Mouse (Mus musculus): ENCODE data around the gene Slc52a3. TPM values are rescaled to one million over a fixed set of nuclear protein-coding genes. Genes with fewer than 3 reads are reported as not detected.

Slc52a3 gene
- total RNA-seq, 2 experiments from 2014 or later: 2.6 TPM

DNA sequence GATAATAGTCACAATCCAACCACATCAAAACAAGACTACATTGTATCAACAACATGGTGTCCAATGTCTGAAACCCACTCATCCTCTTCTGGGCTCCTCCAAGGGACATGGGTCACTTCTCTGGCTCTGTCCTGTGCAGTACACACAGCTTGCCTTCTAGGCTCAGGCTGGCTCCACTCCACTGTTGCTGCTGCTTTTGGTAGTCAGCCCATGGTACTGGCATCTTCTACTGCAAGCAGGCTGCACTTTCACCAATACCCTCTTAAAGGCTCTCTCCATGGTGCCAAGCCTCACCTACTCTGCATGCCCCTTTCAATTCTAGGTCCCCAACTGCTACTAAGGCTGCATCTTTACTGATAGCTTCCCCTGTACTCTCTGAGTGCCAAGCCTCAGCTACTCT is 43.8 kb downstream of the Slc52a3 start:
- DNase-seq (ENCODE audit: extremely low spot score in 1 of 2, low spot score in 1 of 2): no peak

DNA sequence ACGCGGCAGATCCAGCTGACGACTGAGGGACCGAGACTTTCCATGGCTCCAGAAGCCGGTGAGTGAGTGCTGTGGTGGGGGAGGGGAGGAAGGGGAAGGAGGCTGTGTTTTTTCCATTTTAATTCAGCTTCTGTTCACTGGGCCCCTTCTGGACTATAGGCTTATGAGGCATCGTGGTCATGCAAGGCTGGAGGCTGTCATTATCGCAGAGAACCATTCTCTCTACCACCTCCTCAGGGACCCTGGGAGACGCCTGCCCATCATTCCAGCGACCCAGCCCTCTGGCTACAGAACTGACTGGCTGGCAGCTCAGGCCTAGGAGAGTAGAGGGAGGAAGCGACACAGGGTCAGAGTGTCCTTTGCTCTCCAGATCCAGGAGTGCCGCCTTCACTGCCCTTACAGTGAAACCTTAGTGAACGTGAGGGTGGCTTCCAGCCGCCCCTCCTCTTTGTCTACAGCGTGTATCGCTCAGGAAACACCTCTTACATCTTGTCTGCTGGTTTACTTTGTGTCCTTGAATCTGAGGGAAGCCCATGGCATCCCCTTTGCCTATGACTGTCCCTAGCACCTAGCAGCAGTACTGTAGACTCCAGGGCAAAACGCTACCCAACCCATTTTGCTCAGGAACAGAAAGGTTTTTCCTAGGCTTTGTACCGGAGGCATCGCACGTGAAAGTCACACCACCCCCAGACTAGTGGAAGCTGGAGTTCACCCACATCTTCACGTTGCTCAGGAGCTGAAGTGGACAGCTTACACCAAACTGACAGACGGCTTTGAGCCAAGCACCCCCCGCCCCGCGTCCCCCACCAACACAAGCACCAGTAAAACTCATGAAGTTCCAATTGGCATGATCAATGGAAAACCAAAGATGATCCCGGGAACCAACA is 51.0 kb downstream of the Slc52a3 start:
- no peak for DNase-seq (ENCODE audit: extremely low spot score in 1 of 2, low spot score in 1 of 2)

DNA sequence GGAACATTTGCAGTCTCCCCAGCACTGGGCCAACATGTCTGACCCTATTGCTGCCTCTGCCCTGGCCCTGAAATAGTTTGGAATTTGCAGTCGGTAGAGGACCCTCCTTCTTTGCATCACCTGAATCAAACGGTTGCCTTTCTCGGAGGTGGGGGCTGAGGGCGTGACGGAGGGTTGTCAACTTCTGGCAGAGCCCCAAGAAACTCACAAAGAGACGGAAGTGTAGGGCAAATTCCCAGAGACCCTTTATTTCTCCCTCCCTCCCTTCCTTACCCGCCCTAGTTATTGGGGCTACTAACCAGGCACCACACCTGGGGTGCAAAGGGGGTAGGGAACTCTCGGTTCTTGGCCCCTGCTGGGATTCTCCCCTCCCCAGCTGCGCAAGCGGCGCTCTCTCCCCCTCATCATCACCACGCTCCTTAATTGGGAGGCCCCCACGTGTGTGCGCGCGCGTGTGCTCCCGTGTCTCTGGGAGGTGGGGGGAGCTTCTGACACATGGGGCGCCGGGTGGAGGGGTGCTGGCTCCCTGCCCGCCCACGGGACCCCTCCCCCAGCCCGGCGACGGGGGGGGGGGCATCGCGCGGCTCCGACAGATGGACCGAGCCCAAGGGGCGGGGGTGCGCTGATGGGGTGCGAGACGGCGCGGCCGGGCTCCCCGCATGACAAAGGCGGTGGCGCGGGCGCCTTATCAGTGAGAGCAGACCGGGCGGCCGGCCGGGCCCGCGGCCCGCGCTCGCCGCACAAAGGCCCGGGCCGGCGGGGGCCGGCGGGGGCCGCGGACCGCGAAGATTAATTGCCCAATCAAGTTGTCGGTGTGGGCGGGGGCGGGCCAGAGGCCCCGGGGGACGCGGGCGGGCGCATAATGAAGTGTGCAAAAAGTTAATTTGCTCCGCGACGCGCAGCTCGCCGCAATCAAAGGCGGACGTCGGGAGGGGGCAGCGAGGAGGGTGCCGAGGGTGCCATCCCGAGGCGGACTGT is 52.0 kb downstream of the Slc52a3 start:
- no peak for DNase-seq (ENCODE audit: extremely low spot score in 1 of 2, low spot score in 1 of 2)

DNA sequence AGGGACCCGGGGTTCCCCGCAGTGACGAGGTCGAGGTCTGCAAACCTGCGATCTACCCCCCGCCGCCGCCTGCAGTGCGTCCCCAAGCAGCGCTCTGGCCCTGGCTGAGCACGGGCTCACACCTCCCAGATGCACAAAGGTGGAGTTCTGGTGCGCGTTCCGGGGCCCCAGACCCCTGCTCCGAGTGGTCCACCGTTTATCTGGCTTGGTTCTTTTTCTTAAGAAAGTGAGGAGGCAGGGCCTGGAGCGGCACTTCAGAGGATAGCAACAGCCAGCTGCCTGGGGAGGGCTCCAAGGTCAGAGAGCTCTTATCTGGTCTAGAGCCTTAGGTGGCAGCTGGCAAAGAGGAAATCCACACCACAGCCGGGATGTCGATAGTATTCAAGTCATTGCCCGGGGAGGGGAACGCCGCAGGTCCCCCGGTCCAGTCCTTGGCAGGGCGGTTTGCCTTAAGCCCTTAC is 52.7 kb downstream of the Slc52a3 start:
- no peak for DNase-seq (ENCODE audit: extremely low spot score in 1 of 2, low spot score in 1 of 2)

DNA sequence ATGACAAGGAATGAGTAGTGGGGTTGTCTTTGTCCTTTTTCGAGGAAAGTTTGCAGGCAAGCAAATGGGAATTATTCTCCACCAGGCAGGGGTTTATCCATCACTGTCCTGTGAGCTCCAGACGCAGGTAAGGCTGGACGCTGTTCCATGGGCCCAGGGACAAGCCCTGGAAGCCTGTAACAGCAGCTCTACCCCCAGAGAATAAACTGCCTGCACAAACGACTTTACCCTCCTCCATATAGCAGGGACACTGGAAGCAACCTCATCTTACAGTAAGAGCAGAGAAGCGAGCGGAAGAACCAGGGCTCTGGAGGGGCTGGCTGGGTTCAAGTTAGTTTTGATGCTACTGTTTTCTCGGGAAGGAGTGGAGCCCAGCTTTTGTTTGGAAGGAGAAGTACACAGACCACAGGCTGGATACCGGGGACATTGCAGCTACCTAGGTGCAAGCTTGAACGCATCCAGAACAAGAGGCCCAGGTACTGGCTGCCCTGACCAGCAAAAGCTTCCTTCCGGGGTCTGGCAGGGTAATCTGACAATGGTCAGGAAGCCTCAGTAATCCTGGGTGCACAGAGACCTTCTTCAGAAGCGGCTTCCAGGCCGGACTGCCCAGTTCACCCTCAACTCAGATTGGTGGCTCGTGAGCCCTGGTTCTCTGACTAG is 53.4 kb downstream of the Slc52a3 start:
- DNase-seq (ENCODE audit: extremely low spot score in 1 of 2, low spot score in 1 of 2): no peak

DNA sequence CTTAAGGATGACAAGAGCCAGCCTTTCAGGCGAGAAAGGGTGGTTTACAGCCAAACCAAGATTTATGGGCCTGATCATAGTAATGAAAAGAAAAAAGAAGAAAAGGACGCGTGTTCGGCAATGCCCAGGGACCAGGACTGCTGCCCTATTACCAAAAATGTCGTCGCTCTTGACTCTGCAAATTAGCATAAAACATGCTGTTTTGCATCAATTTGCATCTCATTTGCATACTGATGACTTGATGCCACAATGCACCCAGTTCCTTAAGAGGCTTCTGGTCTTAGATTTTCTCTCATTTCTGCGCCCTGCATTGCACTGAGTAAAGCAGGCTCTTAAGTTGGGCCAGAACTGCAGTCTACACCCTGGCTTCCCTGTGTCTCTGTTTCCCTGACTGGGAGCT is 54.0 kb downstream of the Slc52a3 start:
- no peak for DNase-seq (ENCODE audit: extremely low spot score in 1 of 2, low spot score in 1 of 2)

DNA sequence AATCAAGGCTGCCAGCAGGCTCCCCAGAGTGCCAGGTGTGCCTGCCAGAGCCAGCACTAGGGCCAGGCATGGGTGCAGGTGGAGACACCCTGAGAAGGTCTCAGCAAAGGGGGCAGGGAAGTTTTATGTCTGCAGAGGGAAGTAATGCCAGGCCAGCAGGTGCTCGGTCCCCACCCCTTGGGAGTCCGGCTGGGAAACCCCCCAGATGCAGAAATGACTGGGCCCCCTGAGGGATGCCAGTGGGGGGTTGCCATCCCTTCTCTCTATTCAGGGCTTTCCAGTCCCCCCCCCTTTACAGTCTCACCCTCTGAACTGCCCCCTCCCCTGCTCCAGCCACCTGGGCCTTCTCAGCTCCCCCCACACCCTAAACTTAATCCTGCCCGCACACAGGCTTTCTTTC is 55.7 kb downstream of the Slc52a3 start:
- no peak for DNase-seq (ENCODE audit: extremely low spot score in 1 of 2, low spot score in 1 of 2)

DNA sequence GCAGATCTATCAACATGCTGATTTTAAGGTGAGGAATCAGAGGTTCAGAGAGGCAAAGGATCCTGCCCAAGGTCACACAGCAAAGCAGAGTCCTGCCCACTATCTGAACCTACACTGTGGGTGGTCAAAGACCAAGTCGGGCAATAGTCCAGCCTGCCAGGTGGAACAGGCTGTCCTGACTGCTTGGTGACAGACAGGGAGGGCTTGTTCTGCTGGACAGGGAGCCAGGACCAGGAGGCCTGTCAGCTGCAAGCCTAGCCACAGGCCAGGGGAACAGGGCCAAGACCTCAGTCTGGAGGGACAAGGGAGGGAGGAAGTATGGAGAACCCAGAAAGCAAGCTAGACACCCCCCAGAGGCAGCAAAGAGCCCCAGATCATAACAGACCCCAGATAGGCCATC is 59.1 kb downstream of the Slc52a3 start:
- no peak for DNase-seq (ENCODE audit: extremely low spot score in 1 of 2, low spot score in 1 of 2)

DNA sequence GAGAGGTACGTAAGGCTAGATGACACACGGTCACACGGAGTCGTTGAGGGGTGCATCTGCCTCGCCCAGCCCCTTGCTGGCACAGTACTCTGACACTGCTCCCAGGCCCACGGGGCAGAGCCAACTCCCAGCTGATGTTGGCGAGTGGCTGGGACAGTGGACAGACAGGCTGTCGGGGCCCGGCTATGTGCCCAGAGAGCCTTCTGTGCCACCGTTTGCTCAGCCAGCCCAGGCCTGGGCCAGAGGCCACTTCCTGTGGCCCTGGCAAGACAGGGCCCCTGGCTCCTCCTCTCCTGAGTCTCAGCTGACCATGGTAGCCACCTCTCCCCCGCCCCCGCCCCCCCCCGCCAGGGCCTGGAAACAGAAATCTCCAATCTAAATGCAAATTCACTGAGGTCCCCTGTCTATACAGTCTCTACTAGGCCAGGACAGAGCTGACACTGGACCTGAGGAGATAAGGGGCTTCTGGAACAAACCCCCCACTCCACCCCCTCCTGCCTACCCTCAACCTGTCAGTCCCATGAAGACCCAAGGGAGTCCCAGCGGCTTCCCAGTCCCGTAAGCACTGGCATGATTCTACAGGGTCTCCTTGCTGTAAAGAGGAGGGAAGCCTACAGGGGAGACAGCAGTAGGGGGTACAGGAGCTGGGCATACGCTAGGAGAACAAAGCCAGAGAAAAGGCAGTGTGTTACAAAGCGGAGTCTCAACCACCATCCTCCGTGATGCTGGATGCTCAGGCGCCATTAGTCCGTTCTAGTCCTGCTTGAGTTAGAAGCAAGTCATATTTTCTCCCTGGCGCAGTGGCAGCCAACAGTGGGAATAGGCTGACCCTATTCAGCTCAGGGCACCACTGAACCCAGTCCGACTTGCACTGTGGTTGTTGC is 60.3 kb downstream of the Slc52a3 start:
- DNase-seq (ENCODE audit: extremely low spot score in 1 of 2, low spot score in 1 of 2): no peak

DNA sequence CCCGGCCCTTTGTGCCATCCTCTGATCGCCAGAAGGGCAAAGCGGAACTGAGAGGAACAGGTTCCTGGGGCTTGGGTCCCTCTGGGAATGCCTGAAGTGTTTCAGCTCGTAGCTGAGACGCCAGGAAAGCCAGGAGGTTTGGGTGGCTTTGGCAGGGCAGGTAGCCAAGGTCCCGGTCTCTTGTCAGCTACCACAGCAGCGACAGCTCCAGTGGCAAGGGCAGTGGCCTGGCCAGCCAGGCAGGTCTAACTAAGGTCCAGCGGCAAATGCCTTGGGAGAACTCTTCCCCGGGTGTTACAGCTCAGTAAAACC is 60.9 kb downstream of the Slc52a3 start:
- DNase-seq (ENCODE audit: extremely low spot score in 1 of 2, low spot score in 1 of 2): no peak

Small RNA genes lying within 50 kb of the gene (microRNA-seq; reads per million reads assigned to microRNA genes)
- gene Mir1953: 0 reads per million in 2 experiments

Other genes with a start within 250 kb of the Slc52a3 start
- gene Rspo4, start 153.6 kb upstream of the Slc52a3 start, total RNA-seq (2021): not detected
- under 1 TPM; 0.30 to 0.96 TPM for gene Angpt4, start 85.3 kb upstream of the Slc52a3 start, total RNA-seq (2021)
- 1 to 10 TPM; 7.7 to 8.5 TPM for gene Fam110a, start 16.3 kb upstream of the Slc52a3 start, total RNA-seq (2021)
- gene Scrt2, start 85.0 kb downstream of the Slc52a3 start, total RNA-seq (2021): 10 to 100 TPM; 21.1 to 23.1 TPM
- gene Srxn1, start 109.0 kb downstream of the Slc52a3 start, total RNA-seq (2021): 10 to 100 TPM; 67.2 to 75.2 TPM
- 1 to 10 TPM; 4.3 to 4.7 TPM for gene Tcf15, start 147.1 kb downstream of the Slc52a3 start, total RNA-seq (2021)
- gene Csnk2a1, start 230.3 kb downstream of the Slc52a3 start, total RNA-seq (2021): 10 to 100 TPM; 93.6 to 98.6 TPM